Mouse (Mus musculus) kidney, embryonic 16.5 days (tissue): ENCODE results near the gene Uchl4. TPM values are rescaled to one million over a fixed set of nuclear protein-coding genes. Genes with fewer than 3 reads are reported as not detected.

ENCODE experiments used
- ATAC-seq: fragments of 200-750 bp; cut with Nextera tagmentation; 2 replicates; pipeline ENCODE4 v1.8.0; 2017; ENCODE audit warnings: moderate TSS enrichment; ENCODE audit not compliant: low FRiP score, low TSS enrichment
- H3K27ac ChIP-seq: fragments of 300-500 bp; sonication (generic); 2 replicates; pipeline ENCODE4 v1.5.1; 2014; ENCODE audit warnings: low read length
- H3K27me3 ChIP-seq: fragments of 300-500 bp; sonication (generic); 2 replicates; pipeline ENCODE4 v1.6.1; 2014; ENCODE audit warnings: low read length, control low read depth, mixed read lengths; ENCODE audit not compliant: insufficient read depth
- H3K36me3 ChIP-seq: fragments of 300-500 bp; sonication (generic); 2 replicates; pipeline ENCODE4 v1.6.1; 2014; ENCODE audit warnings: low read length, control low read depth, mixed read lengths; ENCODE audit not compliant: insufficient read depth
- H3K4me1 ChIP-seq: fragments of 300-500 bp; sonication (generic); 2 replicates; pipeline ENCODE4 v1.6.1; 2014; ENCODE audit warnings: low read length, control low read depth, mixed read lengths; ENCODE audit not compliant: insufficient read depth
- H3K4me2 ChIP-seq: fragments of 300-500 bp; sonication (generic); replicated peaks from 2 replicates; pipeline ENCODE4 v1.6.1; 2014; ENCODE audit warnings: low read depth, low read length
- H3K4me3 ChIP-seq: fragments of 300-500 bp; sonication (generic); 2 replicates; pipeline ENCODE4 v1.5.1; 2014; ENCODE audit warnings: mild to moderate bottlenecking, low read length
- H3K9ac ChIP-seq: fragments of 300-500 bp; sonication (generic); replicated peaks from 2 replicates; pipeline ENCODE4 v1.6.1; 2014; ENCODE audit warnings: low read length
- H3K9me3 ChIP-seq: fragments of 300-500 bp; sonication (generic); 2 replicates; pipeline ENCODE4 v1.6.1; 2016; ENCODE audit warnings: low read length, control low read depth
- WGBS: fragments of 180-500 bp; shearing (Covaris S2); extraction: QIAGEN DNeasy Blood & Tissue Kit; methylation state at CpG from one replicate; pipeline ENCODE4 v1.1.7; 2014; 5-methylcytosine and 5-hydroxymethylcytosine counted together
- polyA plus RNA-seq: library from polyadenylated mRNA; unstranded; fragments of >200 nt; fragmentation: Nextera tagmentation; extraction: Ambion mirVana; gene quantifications from 2 replicates; pipeline ENCODE4 v1.2.1, GENCODE M21; 2015

The Uchl4 gene
- polyA plus RNA-seq, 1 experiment from 2014 or later = 2.4 TPM

DNA sequence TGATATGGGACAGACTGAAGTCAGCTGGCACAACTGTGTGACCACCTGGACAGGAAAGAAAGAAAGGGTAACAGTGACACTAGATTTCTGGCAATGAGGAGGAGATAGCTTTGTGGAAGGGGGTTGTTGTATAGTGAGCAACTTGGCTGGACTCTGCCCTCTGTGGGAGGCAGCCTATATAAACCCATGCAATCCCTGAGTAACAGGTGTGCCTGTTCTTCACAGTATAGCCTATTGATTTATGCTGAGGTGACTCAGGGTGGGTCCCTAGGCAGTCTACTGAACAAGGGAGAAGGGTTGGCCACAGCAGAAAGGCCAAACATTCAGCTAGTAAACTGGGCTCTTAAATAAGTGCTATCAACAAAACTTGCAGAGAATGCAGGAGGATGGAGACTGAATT, 9.2 kb upstream of the Uchl4 start:
- no peak overlapping the region for H3K4me3 ChIP-seq
- ATAC-seq = no peak
- H3K4me2 ChIP-seq = no peak overlapping the region
- no peaks in the 10 kb centered on the region for H3K36me3 ChIP-seq
- no peak overlapping the region for H3K27ac ChIP-seq
- no peak overlapping the region for H3K9ac ChIP-seq
- no peaks in the 10 kb centered on the region for H3K27me3 ChIP-seq
- peaks cover 21% of the 10 kb centered on the region for H3K4me1 ChIP-seq
- H3K9me3 ChIP-seq = no peaks in the 10 kb centered on the region

DNA sequence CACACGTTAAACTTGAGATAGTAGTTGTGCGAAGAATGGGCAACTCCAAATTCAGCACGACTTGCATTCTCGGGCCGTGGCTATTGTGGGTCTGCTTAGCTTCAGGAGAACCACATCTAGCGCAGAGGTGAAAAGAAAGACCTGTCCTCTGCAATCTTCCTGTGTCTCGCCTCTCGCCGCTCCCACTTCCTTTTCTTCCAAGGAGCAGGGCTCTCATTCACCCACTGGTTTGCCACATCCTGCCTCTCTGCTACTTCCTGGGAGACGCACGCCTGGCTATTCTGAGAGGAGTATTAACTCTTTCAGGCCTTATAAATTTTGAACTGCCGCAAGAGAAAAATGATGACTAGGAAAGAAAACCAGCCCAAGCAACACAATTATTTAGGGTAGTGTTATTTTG, 7.3 kb upstream of the Uchl4 start:
- WGBS = 74% methylated on average over 12 of the region's 12 CpGs
- Histone ChIP-seq H3K27me3 (no peaks in the 10 kb centered on the region), H3K4me3 (no peak overlapping the region), H3K27ac (no peak overlapping the region), H3K4me2 (no peak overlapping the region), H3K4me1 (peaks cover 33% of the 10 kb centered on the region), H3K9ac (no peak overlapping the region), H3K36me3 (no peaks in the 10 kb centered on the region), H3K9me3 (no peaks in the 10 kb centered on the region)
- ATAC-seq = no peak

DNA sequence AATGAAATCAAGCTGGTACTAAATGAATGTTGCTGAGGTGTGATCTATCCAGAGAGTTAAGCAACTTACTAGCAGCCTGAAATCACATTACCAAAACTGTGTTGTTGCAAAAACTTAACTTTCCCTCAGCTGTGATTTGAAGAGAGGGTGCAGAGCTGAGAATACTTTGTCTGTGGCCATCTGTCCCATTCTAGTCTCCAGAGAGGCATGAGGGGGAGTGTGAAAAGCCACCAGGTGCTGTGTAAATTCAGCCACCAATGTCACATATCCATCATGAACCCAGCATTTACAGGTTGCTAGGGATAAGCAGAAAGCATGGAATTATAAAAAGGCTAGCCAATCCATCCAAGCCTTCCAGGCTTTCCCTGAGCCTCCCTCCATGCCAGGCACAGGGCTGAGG, 6.0 kb upstream of the Uchl4 start:
- Histone ChIP-seq H3K4me2 (no peak overlapping the region), H3K27ac (no peak overlapping the region), H3K36me3 (no peaks in the 10 kb centered on the region), H3K9ac (no peak overlapping the region), H3K27me3 (no peaks in the 10 kb centered on the region), H3K4me3 (no peak overlapping the region), H3K9me3 (no peaks in the 10 kb centered on the region), H3K4me1 (peaks cover 44% of the 10 kb centered on the region)
- no peak for ATAC-seq

DNA sequence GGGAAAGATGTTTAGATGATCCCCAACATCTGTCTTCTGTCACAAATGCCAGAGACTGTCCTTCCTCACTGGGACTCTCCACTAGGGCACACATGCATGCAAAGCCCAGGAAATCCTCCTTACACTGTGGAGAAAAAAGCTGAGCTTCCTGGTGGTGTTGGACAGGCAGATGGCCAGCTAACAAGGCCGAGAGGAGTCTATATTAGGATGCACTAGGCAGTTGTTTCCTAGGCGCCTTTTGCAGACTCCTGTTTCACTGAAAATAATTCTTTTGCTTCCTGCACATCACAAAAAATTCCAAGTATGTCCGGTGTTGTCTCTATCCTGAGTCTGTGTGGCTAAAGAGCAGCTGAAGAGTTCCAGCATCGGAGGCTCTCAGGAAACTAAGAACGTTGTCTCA, 3.8 kb upstream of the Uchl4 start:
- Histone ChIP-seq H3K9me3 (no peaks in the 10 kb centered on the region), H3K4me1 (peaks cover 57% of the 10 kb centered on the region), H3K27ac (peak overlapping the region; percentile 63), H3K4me3 (no peak overlapping the region), H3K36me3 (no peaks in the 10 kb centered on the region), H3K9ac (peak overlapping the region; percentile 22; the same call in 1 of the 2 replicates), H3K4me2 (no peak overlapping the region), H3K27me3 (no peaks in the 10 kb centered on the region)
- ATAC-seq = no peak
- WGBS = 40% methylated on average over 5 of the region's 5 CpGs

DNA sequence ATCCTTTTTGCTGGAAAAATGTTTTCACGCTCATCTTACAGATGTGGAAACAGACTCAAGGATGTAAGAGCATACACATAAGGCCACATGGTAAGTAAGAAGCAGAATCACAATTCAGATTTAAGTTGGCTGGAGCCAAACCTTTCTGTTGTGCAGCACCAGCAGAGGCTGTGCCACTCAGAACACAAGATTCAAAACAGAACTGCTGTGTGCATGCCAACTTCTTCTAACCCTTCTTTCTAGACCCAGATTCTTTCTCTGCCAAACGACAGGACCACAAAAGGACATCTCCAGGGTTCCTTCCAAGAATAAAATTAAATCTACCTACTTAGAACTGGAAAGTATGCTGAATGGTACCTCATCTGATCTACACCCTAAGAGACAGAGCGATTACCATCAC, 3.3 kb upstream of the Uchl4 start:
- Histone ChIP-seq H3K4me1 (peaks cover 57% of the 10 kb centered on the region), H3K4me3 (no peak overlapping the region), H3K9ac (no peak overlapping the region; the same call in 1 of the 2 replicates), H3K9me3 (no peaks in the 10 kb centered on the region), H3K27ac (peak overlapping the region; percentile 63), H3K27me3 (no peaks in the 10 kb centered on the region), H3K4me2 (no peak overlapping the region), H3K36me3 (no peaks in the 10 kb centered on the region)
- WGBS = 77% methylated on average over 3 of the region's 3 CpGs
- no peak for ATAC-seq

DNA sequence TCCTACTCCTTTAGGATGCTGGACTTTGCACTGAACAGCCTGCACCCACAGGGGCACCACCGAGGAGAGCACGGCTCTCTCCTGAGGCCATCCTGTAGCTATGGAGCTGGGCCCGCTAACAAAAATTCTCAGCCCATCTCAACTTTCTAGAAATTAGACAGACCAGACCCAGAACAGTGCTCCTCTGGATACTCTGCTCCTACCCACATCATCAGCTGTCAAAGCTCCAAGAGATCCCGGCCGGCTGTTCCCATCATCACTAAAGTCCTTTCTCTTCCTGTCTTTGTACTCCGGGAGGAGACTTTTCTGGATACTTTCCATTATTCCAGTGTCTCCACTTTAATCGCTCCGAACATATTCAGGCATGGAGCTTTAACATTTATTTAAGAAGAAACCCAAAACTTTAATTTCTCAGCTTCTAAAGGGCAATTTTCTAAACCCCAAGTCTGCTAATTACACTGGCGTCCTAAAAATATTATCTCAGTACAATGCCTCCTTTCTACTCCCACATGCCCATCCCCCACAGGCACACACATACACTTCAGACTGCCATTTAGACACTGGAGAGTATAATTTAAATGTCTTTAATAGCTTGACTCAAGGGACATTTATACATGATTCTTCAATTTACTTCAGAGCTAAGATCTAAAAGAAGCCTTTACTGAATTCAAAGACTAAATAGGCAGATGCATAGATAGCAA, 2.6 kb upstream of the Uchl4 start:
- H3K27ac ChIP-seq = peak overlapping the region; percentile 63
- no peak overlapping the region for H3K4me2 ChIP-seq
- H3K9me3 ChIP-seq = no peaks in the 10 kb centered on the region
- H3K9ac ChIP-seq = peak overlapping the region; percentile 39; the same call in 1 of the 2 replicates
- WGBS = 29% methylated on average over 9 of the region's 9 CpGs
- no peaks in the 10 kb centered on the region for H3K27me3 ChIP-seq
- peak; percentile 61; the same call in 1 of the 2 replicates for ATAC-seq
- peaks cover 57% of the 10 kb centered on the region for H3K4me1 ChIP-seq
- H3K4me3 ChIP-seq = no peak overlapping the region
- no peaks in the 10 kb centered on the region for H3K36me3 ChIP-seq

DNA sequence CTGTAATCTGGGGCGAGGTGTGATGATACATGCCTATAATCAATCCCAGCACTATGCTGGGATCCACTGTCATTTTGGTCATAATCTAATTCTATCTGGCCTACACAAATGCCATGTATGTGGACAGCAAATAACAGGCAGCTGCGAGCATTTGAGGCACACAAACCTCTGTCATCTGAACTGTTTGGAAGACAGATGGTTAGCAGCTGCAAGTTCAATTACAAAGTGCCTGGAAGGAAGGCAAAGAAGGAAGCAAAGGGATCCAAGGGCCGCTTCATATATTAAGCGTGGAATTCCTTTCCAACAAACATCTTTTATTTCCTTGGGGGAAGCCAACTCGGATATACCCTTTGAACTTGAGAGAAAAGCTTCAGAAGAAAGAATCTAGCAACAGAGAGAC, 1.3 kb upstream of the Uchl4 start:
- peak; percentile 57; the same call in 1 of the 2 replicates for ATAC-seq
- no peak overlapping the region for H3K9ac ChIP-seq
- H3K27me3 ChIP-seq = no peaks in the 10 kb centered on the region
- no peaks in the 10 kb centered on the region for H3K9me3 ChIP-seq
- H3K27ac ChIP-seq = peak overlapping the region; percentile 54
- 34% methylated on average over 5 of the region's 5 CpGs for WGBS
- H3K36me3 ChIP-seq = no peaks in the 10 kb centered on the region
- peak overlapping the region; percentile 13; the same call in 1 of the 2 replicates for H3K4me2 ChIP-seq
- peaks cover 57% of the 10 kb centered on the region for H3K4me1 ChIP-seq
- H3K4me3 ChIP-seq = no peak overlapping the region

DNA sequence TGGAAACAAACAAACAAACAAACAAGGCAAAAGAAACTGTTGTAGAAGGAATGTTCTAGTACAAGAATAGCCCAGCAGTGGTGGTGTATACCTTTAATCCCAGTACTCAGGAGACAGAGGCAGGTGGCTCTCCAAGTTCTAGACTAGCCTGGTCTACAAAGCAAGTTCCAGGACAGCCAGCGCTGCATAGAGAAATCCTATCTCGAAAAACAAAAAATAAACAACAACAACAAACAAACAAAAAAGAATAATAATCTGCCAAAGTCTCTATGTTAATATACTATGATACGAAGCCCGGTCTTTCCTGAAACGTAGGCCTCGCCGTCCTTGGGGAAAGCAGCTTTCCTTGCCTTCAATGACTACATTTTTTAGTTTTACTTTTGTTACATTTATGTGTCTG, 1.1 kb downstream of the Uchl4 start:
- Histone ChIP-seq H3K4me1 (peaks cover 51% of the 10 kb centered on the region), H3K4me2 (no peak overlapping the region), H3K9ac (no peak overlapping the region), H3K4me3 (no peak overlapping the region), H3K27me3 (no peaks in the 10 kb centered on the region), H3K27ac (no peak overlapping the region), H3K36me3 (no peaks in the 10 kb centered on the region), H3K9me3 (no peaks in the 10 kb centered on the region)
- no peak for ATAC-seq
- 95% methylated on average over 7 of the region's 7 CpGs for WGBS

DNA sequence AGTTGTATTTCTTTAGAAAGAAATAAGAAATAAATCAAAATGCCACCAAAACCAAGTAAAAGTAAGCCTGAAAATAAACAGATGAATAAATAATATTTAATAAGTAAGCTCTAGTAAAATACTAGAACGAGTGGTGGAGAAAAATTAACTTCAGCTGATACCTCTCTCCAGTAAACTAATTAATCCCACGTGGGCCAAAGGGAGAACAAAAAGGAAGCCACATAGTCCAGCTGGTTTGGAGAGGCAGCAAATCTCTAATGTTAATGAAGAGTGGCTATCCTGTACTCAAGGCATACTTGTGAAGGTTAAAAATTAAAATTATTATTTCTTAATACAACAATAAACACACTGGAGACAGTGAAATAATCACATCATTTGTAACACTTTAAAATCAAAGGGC, 5.1 kb downstream of the Uchl4 start:
- Histone ChIP-seq H3K36me3 (no peaks in the 10 kb centered on the region), H3K4me1 (peaks cover 28% of the 10 kb centered on the region), H3K27ac (no peak overlapping the region), H3K27me3 (no peaks in the 10 kb centered on the region), H3K4me3 (no peak overlapping the region), H3K4me2 (no peak overlapping the region), H3K9ac (no peak overlapping the region), H3K9me3 (no peaks in the 10 kb centered on the region)
- ATAC-seq = no peak
- WGBS = 44% methylated on average over 2 of the region's 2 CpGs

DNA sequence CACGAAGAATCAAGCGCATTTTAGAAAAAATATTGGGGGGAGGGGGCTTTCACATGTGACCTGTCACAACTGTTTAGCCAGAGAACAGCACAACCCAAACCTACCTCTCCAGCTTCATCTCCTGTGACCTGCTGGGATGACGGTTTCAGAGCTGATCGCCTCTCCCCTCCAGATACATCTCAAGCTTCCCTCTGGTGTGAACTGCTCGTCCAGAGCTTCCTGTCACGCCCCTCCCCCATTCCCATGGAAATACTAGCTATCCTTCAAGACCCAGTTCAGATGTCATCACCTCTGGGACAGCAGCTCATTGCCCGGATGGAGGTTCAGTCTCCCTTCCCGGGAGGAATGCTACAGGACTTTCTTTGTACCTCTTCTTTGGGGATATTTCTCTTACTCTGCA, 5.7 kb downstream of the Uchl4 start:
- Histone ChIP-seq H3K9me3 (no peaks in the 10 kb centered on the region), H3K9ac (no peak overlapping the region; the same call in 1 of the 2 replicates), H3K27me3 (no peaks in the 10 kb centered on the region), H3K4me1 (peaks cover 23% of the 10 kb centered on the region), H3K36me3 (no peaks in the 10 kb centered on the region), H3K27ac (0 out of 2 replicates have a peak overlapping the region, but pooled peaks have one; percentile 7), H3K4me2 (peak overlapping the region; percentile 23; the same call in 1 of the 2 replicates), H3K4me3 (no peak overlapping the region)
- 20% methylated on average over 8 of the region's 8 CpGs for WGBS
- no peak; the same call in 1 of the 2 replicates for ATAC-seq
